Mouse (Mus musculus): ENCODE measurements at regions not wholly inside any gene's neighbourhood (a gene's known extent, or its start where the extent isn't known, plus 50 kb on each side); places are given as distances from the start of the nearest gene placed in this dataset.

DNA sequence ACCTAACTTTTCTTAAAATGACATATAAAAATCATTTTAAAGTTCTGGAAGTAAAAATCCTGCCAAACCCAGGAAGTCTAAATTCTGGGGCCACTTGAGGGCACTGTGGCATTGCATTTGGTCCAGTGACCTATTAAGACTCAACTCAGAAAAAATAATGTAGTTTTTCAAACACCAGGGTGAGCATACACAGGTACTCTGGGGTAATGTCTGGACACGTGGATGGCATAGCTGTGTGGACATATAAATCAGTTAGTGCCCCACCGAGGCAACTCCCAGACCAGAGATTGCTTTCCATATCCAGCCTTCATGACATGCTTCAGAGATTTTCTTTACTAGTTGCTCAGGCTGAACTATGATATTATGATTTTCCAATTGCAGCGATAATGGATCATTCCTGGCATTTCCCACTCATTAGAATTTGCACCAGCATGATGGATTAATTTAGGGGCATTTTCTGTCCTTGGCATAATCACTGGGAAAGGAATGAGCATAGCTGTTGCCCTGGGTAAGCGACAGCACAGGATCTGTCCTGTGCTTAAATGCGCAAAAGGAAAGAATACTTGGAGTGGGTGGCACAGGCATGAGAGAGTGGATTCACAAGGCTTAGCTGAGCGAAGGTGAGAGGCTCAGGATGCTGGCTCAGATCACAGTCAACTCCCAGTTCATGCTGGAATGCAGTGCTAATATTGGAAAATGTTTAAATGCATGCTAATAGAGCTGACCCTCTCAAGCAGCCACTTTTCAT is 1526.6 kb upstream of the Cdh8 start:
- in situ Hi-C loops (cut with MboI, MseI), result no loop called here

DNA sequence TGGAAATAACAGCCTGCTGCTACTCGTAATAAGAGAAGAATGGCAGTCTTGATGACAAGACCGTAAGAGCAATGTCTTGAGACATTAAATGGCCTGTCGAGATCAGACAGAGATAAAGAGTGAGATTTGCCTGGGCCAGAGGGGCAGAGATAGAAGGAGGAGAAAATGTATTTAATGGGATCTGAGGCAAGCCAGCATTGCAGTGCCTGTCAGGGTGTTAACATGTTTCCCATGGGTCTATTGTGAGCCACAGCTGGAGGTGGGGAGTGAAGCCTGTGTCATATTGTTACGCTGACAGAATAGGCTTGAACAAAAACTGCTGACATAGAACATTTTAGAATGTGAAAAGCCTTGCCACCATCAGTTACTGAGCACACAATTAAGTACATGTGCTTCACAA is 1523.3 kb upstream of the Cdh8 start:
- in situ Hi-C loops (cut with MboI, MseI), result no loop called here

DNA sequence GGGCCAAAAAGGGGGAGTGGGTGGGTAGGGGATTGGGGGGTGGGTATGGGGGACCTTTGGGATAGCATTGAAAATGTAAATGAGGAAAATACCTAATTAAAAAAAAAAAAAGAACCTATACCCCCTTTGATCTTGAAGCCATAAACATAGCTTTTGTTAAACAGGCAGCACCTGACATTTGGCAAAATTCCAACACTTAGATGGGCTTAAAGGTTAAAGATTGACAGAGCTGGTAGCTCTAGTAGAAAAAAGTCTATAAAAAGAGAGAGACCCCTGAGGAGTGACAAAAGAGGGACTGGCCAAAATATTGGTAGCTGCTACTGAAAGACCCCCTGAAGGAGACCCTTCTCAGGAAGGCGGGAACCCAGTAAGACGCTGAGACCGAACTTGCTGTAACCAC is 1474.0 kb upstream of the Cdh8 start:
- in situ Hi-C loops (cut with MboI, MseI), result no loop called here

DNA sequence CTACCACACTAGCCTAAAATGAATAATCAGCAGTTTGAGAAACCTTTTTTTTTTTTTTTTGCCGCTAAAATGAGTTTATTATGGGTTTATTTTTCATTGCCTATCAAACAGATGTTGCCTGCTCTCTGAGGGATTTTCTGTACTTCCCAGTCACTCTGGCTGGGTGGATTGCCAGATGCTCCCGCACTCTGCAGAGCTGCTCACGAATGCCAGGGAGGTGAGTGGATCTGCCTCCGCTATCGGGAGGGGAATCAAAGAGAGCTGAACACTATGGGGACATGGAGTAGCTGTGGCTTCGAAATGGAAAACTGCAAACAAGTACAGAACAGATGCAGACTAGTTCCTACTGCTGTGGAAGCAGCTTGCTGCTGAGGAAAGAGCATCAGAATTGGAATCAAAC is 1449.4 kb upstream of the Cdh8 start:
- in situ Hi-C loops (cut with MboI, MseI), result loop anchor here (25.0 kb wide), 1 partner anchor 1922 kb away; the partner anchor contains the start of gene Cdh11

DNA sequence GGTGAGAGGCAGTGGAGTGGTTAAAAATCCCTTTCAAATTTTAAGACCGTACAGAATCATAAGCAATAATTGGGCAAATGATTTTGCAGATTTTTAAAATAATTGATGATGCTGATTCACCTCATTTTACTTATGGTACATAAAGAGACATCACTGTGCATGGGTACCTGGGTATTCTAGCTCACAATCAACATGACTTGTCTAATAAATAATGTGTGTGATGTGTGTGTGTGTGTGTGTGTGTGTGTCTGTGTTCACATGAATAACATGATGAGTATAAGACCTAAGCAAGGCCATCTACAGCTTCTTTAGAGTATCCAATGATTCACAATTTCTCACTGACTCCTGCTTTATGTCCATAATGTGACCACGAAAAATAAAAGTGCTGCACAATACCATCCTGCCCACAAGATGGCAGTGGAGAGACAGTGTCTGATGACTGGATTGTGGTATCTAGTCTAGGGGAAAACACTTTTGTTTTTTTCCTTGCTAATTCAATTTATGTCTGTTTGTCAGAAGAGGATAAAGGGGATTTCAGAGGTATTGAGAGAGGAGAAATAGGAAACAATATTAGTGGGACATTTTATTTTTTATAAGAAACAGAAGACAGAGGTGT is 1434.7 kb upstream of the Cdh8 start:
- in situ Hi-C loops (cut with MboI, MseI), result loop anchor here (25.0 kb wide), 1 partner anchor 1936 kb away; the partner anchor contains the start of gene Cdh11
